Mouse (Mus musculus): Measurements from ENCODE around the gene Psmb3.

DNA sequence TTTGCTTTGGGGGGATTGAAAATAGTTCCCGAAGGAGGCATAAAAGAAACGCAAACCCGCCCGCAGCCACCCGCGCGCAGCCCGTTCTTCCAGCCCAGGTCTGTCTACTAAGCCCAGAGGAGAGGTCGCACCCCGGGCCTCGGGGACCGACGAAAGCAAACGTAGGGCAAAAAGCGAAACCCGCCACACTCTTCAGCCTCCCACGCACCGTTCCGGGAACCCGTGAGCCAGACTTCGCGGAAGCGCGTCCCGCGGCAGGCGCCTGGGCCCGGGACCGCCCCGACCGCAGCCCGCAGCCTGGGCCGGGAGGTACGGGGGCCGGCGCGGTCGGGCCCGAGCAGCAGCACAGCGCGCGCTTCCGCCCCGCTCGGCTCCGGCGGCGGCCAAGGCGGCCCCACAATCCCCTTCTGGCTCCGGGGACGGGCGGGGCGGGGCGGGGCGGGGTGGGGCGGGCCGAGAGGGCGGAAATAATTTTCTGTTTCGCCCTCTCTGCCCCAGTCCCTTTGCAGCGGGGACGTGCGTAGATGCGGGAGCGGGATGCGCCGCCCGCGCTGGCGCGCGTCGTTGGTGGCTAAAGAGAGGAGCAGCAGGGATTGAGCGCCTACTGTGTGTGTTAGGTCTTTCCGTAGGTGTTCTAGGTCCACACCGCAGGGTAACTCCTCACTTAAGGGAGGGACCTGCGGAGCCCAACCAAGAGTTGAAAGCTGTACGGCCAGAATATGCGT lies 43.0 kb upstream of the Psmb3 start:
- TF ChIP-seq CTCF (IDR thresholded peaks at IDR 0.05; ENCODE audit: extremely low read depth, insufficient read length, insufficient replicate concordance, low read depth, low read length) (no peak), POLR2A (IDR thresholded peaks at IDR 0.05; ENCODE audit: low read depth, low read length) (peak; percentile 93)
